Mouse (Mus musculus) layer of hippocampus, adult 2 months (tissue): ENCODE data around the gene Astn2. TPM values are rescaled to one million over a fixed set of nuclear protein-coding genes. Genes with fewer than 3 reads are reported as not detected.

ENCODE experiments used
- DNase-seq, 2 experiments: peaks; one replicate each; pipeline ENCODE4 v3.0.0; 2022; ENCODE audit warnings: low spot score in 2 of 2
- H3K27ac ChIP-seq: fragments of 200-600 bp; 2 replicates; pipeline ENCODE4 v1.8.1; 2022
- H3K4me3 ChIP-seq: fragments of 200-600 bp; 2 replicates; pipeline ENCODE4 v1.8.1; 2022; ENCODE audit warnings: mild to moderate bottlenecking
- CTCF ChIP-seq: fragments of 200-600 bp; conservative IDR thresholded peaks from 2 replicates; pipeline ENCODE4 v1.8.1; 2022; ENCODE audit warnings: antibody characterized with exemption, mild to moderate bottlenecking, moderate library complexity
- total RNA-seq, 2 experiments: library from RNA; stranded (reverse); gene quantifications; 2 replicates each; pipeline ENCODE4 v1.2.3; 2021

Astn2 gene
- total RNA-seq, 2 experiments from 2014 or later, result 22.8 to 23.1 TPM

- no peak overlapping the region for H3K4me3 ChIP-seq
- H3K27ac ChIP-seq, result no peak overlapping the region
- no peak for TF ChIP-seq CTCF
- no peak for DNase-seq
Measured at GRCm38 (mm10) chr4:66096104-66096503, 308.3 kb downstream of the Astn2 start.

DNA sequence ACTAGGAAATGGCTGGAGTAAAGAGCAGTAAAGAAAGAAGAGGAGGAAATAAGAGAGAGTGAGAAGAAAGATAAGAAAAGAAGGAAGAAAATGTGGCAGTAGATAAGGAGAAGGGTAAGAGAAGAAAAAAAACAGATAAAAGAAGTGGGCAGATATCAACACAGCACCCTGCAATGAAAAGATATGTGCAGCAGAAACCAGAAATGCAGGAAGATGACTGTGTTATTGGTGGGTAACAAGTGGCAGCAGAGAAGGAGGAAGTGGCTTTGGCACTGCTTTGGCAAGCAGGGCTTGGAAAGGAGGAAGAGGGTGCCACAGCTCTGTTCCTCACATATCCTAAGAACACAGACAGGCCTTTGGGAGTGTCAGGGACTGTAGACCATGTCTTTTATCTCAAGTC lies 347.2 kb downstream of the Astn2 start:
- H3K27ac ChIP-seq, result no peak overlapping the region
- no peak for DNase-seq
- TF ChIP-seq CTCF, result no peak
- no peak overlapping the region for H3K4me3 ChIP-seq

DNA sequence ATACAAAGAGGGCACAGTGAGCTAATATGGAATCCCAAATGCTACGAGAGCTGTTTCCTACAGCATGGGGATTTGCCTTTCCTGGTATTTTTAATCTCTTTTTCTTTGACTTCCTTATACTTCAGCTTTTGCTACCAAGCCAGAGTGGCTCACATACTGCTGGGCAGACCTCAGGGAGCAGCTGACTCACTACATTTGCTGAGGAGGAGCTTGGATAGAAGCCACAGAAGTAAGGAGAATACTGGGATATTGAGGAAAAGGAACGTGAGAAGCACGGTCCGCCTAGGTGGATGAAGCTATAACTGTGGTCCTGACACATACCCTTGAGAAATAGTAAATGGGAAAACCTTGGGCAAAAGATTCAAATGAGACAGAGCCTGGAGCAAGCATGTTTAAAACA lies 348.7 kb downstream of the Astn2 start:
- TF ChIP-seq CTCF, result no peak
- DNase-seq, result no peak
- no peak overlapping the region for H3K27ac ChIP-seq

GRCm38 (mm10) chr4:66043014-66043672 lies 361.3 kb downstream of the Astn2 start:
- TF ChIP-seq CTCF, result no peak
- Histone ChIP-seq H3K27ac (no peak overlapping the region), H3K4me3 (no peak overlapping the region)
- DNase-seq, result no peak

More for the DNA sequence above, 348.7 kb downstream of the Astn2 start:
- no peak overlapping the region for H3K4me3 ChIP-seq

GRCm38 (mm10) chr4:66033826-66034225 lies 370.6 kb downstream of the Astn2 start:
- TF ChIP-seq CTCF, result peak; percentile 78
- Histone ChIP-seq H3K27ac (no peak overlapping the region), H3K4me3 (no peak overlapping the region)
- peak in 1 of 2 experiments; percentile 10 for DNase-seq

GRCm38 (mm10) chr4:66031320-66031870 lies 373.0 kb downstream of the Astn2 start:
- Histone ChIP-seq H3K27ac (no peak overlapping the region), H3K4me3 (no peak overlapping the region)
- TF ChIP-seq CTCF, result no peak
- DNase-seq, result no peak

- Histone ChIP-seq H3K27ac (no peak overlapping the region), H3K4me3 (no peak overlapping the region)
- TF ChIP-seq CTCF, result no peak
- DNase-seq, result no peak
Measured at GRCm38 (mm10) chr4:66029901-66030300, 374.5 kb downstream of the Astn2 start.

GRCm38 (mm10) chr4:66027866-66028265 lies 376.5 kb downstream of the Astn2 start:
- Histone ChIP-seq H3K27ac (no peak overlapping the region), H3K4me3 (no peak overlapping the region)
- no peak for DNase-seq
- no peak for TF ChIP-seq CTCF

- no peak for TF ChIP-seq CTCF
- DNase-seq, result peak in 1 of 2 experiments; percentile 27
- Histone ChIP-seq H3K4me3 (no peak overlapping the region; the same call in 1 of the 2 replicates), H3K27ac (no peak overlapping the region)
Measured at GRCm38 (mm10) chr4:66025393-66026062, 378.9 kb downstream of the Astn2 start.

DNA sequence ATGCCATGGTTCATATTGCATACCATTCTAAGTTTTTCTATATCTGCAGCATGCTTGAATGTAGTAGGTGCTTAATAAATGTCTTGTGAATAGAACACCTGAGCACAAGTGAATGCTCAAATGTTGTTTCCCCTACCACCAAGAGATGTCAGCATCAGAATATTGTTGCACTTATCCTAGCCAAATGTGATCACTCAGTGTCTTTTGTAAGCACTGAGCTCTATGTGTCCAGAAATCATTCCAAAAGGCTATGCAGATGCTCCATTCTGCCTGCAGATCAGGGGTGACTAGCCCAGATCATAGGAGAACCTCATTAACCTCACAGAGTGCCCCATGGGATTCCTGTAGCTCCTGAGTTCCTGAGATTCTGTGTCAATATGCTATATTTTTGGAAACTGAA lies 401.5 kb downstream of the Astn2 start:
- TF ChIP-seq CTCF, result peak; percentile 66
- DNase-seq, result no peak
- no peak overlapping the region for H3K27ac ChIP-seq
- no peak overlapping the region for H3K4me3 ChIP-seq

- TF ChIP-seq CTCF, result no peak
- no peak for DNase-seq
- no peak overlapping the region for H3K4me3 ChIP-seq
- H3K27ac ChIP-seq, result no peak overlapping the region
Measured at GRCm38 (mm10) chr4:65983643-65984042, 420.8 kb downstream of the Astn2 start.

DNA sequence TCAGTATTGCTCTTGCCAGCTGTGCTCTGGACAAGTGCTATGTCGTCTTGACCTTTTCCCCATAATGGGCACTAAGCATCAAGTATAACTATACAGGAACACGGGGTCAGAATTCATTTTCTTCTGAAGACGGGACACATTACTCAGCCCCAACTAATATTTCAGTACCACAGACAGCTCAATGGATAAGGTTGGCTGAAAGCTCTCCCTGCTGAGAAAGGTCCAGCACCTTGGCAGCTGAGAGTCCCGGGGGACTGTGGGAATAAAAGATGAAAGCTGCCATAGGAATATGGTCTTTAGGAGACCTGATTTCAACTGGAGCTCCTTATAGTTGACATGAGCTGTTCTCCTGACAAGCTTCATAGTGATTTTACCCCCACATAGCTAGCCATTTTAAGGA lies 421.5 kb downstream of the Astn2 start:
- Histone ChIP-seq H3K4me3 (no peak overlapping the region), H3K27ac (no peak overlapping the region)
- no peak for DNase-seq
- TF ChIP-seq CTCF, result no peak

DNA sequence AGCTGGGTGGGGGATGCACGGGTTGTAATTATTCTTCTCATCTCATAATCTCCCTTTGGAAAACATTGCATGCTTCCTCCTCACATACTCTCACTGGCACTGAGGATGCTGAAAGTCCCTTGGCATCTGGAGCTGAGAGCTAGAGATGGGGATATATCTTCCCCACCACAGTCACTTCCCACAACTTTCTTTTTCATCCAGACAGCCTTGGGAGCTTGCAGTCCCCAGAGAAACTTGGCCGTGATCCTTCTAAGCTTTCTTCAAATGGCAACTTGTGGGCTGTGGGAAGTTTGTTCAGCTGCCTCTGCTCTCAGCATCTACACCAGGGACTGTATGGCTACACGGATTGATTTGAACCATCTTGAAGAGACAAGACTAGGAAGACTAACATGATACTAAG lies 428.2 kb downstream of the Astn2 start:
- no peak for TF ChIP-seq CTCF
- Histone ChIP-seq H3K4me3 (no peak overlapping the region), H3K27ac (no peak overlapping the region)
- DNase-seq, result peak; percentile 16 to 46

GRCm38 (mm10) chr4:65972395-65972794 lies 432.0 kb downstream of the Astn2 start:
- no peak for DNase-seq
- no peak overlapping the region for H3K27ac ChIP-seq
- no peak overlapping the region for H3K4me3 ChIP-seq
- TF ChIP-seq CTCF, result no peak
